Mouse (Mus musculus) ES-E14 (cell line): ENCODE measurements around the gene Lpcat3.
"Not testable (repeated sequence)": the region's sequence is repeated elsewhere in the genome, so short reads cannot be mapped to it uniquely, and the experiment has no call there.

Source experiments
- CHD2 ChIP-seq: IDR thresholded peaks from 2 replicates; pipeline ENCODE4 v1.6.1; 2014; ENCODE audit warnings: mild to moderate bottlenecking, low read depth, low read length, inconsistent platforms
- ZNF384 ChIP-seq: IDR thresholded peaks from 2 replicates; pipeline ENCODE4 v1.6.1; 2012; ENCODE audit warnings: low read depth, low read length, inconsistent platforms

GRCm38 (mm10) chr6:124686644-124687043, 23.8 kb downstream of the Lpcat3 start:
- not testable (repeated sequence) for TF ChIP-seq CHD2, ZNF384
